Mouse (Mus musculus): ENCODE measurements at regions not wholly inside any gene's neighbourhood (a gene's known extent, or its start where the extent isn't known, plus 50 kb on each side); places are given as distances from the start of the nearest gene placed in this dataset.

GRCm38 (mm10) chr8:80189797-80190509 lies 132.1 kb upstream of the Hhip start:
- H3K9me3 ChIP-seq (replicated peaks; ENCODE audit: control insufficient read depth, low read length) = no peaks in the 10 kb centered on the region
- H3K4me2 ChIP-seq (ENCODE audit: low read depth, low read length) = no peak overlapping the region
- no peaks in the 10 kb centered on the region for H3K4me1 ChIP-seq (ENCODE audit: control insufficient read depth, insufficient read depth)
- H3K9ac ChIP-seq (replicated peaks; ENCODE audit: low read depth, low read length) = no peak overlapping the region
- no peak overlapping the region for H3K27ac ChIP-seq (ENCODE audit: low read depth)
- H3K4me3 ChIP-seq (ENCODE audit: low read depth, low read length) = no peak overlapping the region
- TF ChIP-seq EP300 (IDR thresholded peaks at IDR 0.05; ENCODE audit: low read depth) (no peak), CTCF (IDR thresholded peaks at IDR 0.05; ENCODE audit: low read depth) (no peak)
- H3K36me3 ChIP-seq (replicated peaks; ENCODE audit: control insufficient read depth, insufficient read depth, low read length) = no peaks in the 10 kb centered on the region
- no peaks in the 10 kb centered on the region for H3K27me3 ChIP-seq (ENCODE audit: control insufficient read depth, insufficient read depth, low read length)
- ATAC-seq (ENCODE audit: insufficient read depth, low read depth) (no peak), DNase-seq (ENCODE audit: low spot score) (no peak)
- 73% methylated on average over 10 of the region's 10 CpGs for WGBS

GRCm38 (mm10) chr8:80185286-80185685 lies 127.5 kb upstream of the Hhip start:
- no peak overlapping the region for H3K4me2 ChIP-seq (ENCODE audit: low read depth, low read length)
- WGBS = 39% methylated on average over 4 of the region's 4 CpGs
- no peak overlapping the region for H3K4me3 ChIP-seq (ENCODE audit: low read depth, low read length)
- no peak for DNase-seq (ENCODE audit: low spot score)
- H3K36me3 ChIP-seq (replicated peaks; ENCODE audit: control insufficient read depth, insufficient read depth, low read length) = no peaks in the 10 kb centered on the region
- no peaks in the 10 kb centered on the region for H3K4me1 ChIP-seq (ENCODE audit: control insufficient read depth, insufficient read depth)
- H3K9ac ChIP-seq (replicated peaks; ENCODE audit: low read depth, low read length) = no peak overlapping the region
- TF ChIP-seq CTCF (IDR thresholded peaks at IDR 0.05; ENCODE audit: low read depth) (no peak), EP300 (IDR thresholded peaks at IDR 0.05; ENCODE audit: low read depth) (no peak)
- H3K27me3 ChIP-seq (ENCODE audit: control insufficient read depth, insufficient read depth, low read length) = no peaks in the 10 kb centered on the region
- H3K9me3 ChIP-seq (replicated peaks; ENCODE audit: control insufficient read depth, low read length) = no peaks in the 10 kb centered on the region
- no peak overlapping the region for H3K27ac ChIP-seq (ENCODE audit: low read depth)
- no peak for ATAC-seq (ENCODE audit: insufficient read depth, low read depth)

- no peak overlapping the region for H3K9ac ChIP-seq (replicated peaks; ENCODE audit: low read depth, low read length)
- no peaks in the 10 kb centered on the region for H3K27me3 ChIP-seq (ENCODE audit: control insufficient read depth, insufficient read depth, low read length)
- 62% methylated on average over 9 of the region's 9 CpGs for whole genome bisulfite sequencing
- no peaks in the 10 kb centered on the region for H3K4me1 ChIP-seq (ENCODE audit: control insufficient read depth, insufficient read depth)
- DNase-seq (ENCODE audit: low spot score) (no peak), ATAC-seq (ENCODE audit: insufficient read depth, low read depth) (no peak)
- H3K4me2 ChIP-seq (ENCODE audit: low read depth, low read length) = no peak overlapping the region
- TF ChIP-seq EP300 (IDR thresholded peaks at IDR 0.05; ENCODE audit: low read depth) (no peak), CTCF (IDR thresholded peaks at IDR 0.05; ENCODE audit: low read depth) (no peak)
- H3K36me3 ChIP-seq (replicated peaks; ENCODE audit: control insufficient read depth, insufficient read depth, low read length) = no peaks in the 10 kb centered on the region
- H3K9me3 ChIP-seq (replicated peaks; ENCODE audit: control insufficient read depth, low read length) = no peaks in the 10 kb centered on the region
- no peak overlapping the region for H3K4me3 ChIP-seq (ENCODE audit: low read depth, low read length)
- no peak overlapping the region for H3K27ac ChIP-seq (ENCODE audit: low read depth)
Observed at GRCm38 (mm10) chr8:80168688-80169087, 110.9 kb upstream of the Hhip start.

- TF ChIP-seq CTCF (IDR thresholded peaks at IDR 0.05; ENCODE audit: low read depth) (no peak), EP300 (IDR thresholded peaks at IDR 0.05; ENCODE audit: low read depth) (no peak)
- 65% methylated on average over 9 of the region's 9 CpGs for WGBS
- H3K27me3 ChIP-seq (ENCODE audit: control insufficient read depth, insufficient read depth, low read length) = no peaks in the 10 kb centered on the region
- no peak for DNase-seq (ENCODE audit: low spot score)
- ATAC-seq (ENCODE audit: insufficient read depth, low read depth) = no peak
- H3K9me3 ChIP-seq (replicated peaks; ENCODE audit: control insufficient read depth, low read length) = no peaks in the 10 kb centered on the region
- H3K36me3 ChIP-seq (replicated peaks; ENCODE audit: control insufficient read depth, insufficient read depth, low read length) = no peaks in the 10 kb centered on the region
- no peak overlapping the region for H3K4me3 ChIP-seq (ENCODE audit: low read depth, low read length)
- no peaks in the 10 kb centered on the region for H3K4me1 ChIP-seq (ENCODE audit: control insufficient read depth, insufficient read depth)
- no peak overlapping the region for H3K9ac ChIP-seq (replicated peaks; ENCODE audit: low read depth, low read length)
- H3K27ac ChIP-seq (ENCODE audit: low read depth) = no peak overlapping the region
- no peak overlapping the region for H3K4me2 ChIP-seq (ENCODE audit: low read depth, low read length)
Observed at GRCm38 (mm10) chr8:80149458-80150083, 91.8 kb upstream of the Hhip start.

GRCm38 (mm10) chr8:80147929-80148328 lies 90.1 kb upstream of the Hhip start:
- WGBS = 73% methylated on average over 3 of the region's 3 CpGs
- TF ChIP-seq EP300 (IDR thresholded peaks at IDR 0.05; ENCODE audit: low read depth) (no peak), CTCF (IDR thresholded peaks at IDR 0.05; ENCODE audit: low read depth) (no peak)
- ATAC-seq (ENCODE audit: insufficient read depth, low read depth) (no peak), DNase-seq (ENCODE audit: low spot score) (no peak)
- no peaks in the 10 kb centered on the region for H3K36me3 ChIP-seq (replicated peaks; ENCODE audit: control insufficient read depth, insufficient read depth, low read length)
- H3K27ac ChIP-seq (ENCODE audit: low read depth) = no peak overlapping the region
- H3K9me3 ChIP-seq (replicated peaks; ENCODE audit: control insufficient read depth, low read length) = no peaks in the 10 kb centered on the region
- H3K27me3 ChIP-seq (ENCODE audit: control insufficient read depth, insufficient read depth, low read length) = no peaks in the 10 kb centered on the region
- no peak overlapping the region for H3K9ac ChIP-seq (replicated peaks; ENCODE audit: low read depth, low read length)
- H3K4me2 ChIP-seq (ENCODE audit: low read depth, low read length) = no peak overlapping the region
- H3K4me3 ChIP-seq (ENCODE audit: low read depth, low read length) = no peak overlapping the region
- H3K4me1 ChIP-seq (ENCODE audit: control insufficient read depth, insufficient read depth) = no peaks in the 10 kb centered on the region

Data from heart, postnatal 0 days (tissue).